Mouse (Mus musculus): ENCODE results near the gene Slc9a2.
"Not testable (repeated sequence)": the region's sequence is repeated elsewhere in the genome, so short reads cannot be mapped to it uniquely, and the experiment has no call there.

The Slc9a2 gene

DNA sequence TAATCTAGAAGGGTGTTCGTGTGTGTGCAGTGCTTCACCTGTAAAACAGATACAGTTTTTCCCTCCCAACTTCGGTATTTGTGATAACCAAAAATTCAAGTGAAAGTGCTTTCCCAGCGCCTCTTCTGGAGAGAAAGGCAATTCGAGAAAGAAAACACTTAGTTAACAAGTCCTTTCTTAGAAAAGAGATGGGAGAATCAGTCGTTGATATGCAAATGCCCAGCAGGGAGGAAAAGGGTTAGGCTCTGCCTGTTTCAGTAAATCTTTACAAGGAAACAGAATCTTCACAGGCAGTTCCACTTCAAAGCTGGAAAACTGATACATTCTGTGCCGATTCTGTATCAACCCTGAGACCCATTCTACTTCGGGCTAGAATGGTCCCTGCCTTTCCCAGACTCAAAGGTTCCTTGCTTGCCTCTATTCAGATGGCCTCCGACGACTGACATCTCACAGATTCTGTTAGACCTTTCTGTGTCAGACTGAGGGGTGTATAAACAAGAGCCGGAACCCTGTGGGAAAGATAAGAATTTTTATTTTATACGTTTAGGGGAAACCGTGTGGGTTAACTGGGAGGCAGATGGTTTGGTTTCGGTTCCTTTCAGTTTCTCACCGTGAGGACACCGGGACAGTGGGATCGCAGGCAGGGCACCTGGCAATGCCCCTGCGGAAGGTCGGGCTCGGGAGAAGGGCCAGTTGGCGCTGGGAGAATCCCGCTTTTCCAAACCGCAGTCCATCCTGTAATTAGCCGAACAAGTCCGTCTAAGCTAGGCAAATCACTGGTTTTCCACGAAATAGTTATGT, at the start of gene Slc9a2:
Gene Slc9a2, plus strand, starts transcription at position 508 of the 801 bp plus-strand sequence.
- no peak for DNase-seq (ENCODE audit: low spot score in 2 of 2)

DNA sequence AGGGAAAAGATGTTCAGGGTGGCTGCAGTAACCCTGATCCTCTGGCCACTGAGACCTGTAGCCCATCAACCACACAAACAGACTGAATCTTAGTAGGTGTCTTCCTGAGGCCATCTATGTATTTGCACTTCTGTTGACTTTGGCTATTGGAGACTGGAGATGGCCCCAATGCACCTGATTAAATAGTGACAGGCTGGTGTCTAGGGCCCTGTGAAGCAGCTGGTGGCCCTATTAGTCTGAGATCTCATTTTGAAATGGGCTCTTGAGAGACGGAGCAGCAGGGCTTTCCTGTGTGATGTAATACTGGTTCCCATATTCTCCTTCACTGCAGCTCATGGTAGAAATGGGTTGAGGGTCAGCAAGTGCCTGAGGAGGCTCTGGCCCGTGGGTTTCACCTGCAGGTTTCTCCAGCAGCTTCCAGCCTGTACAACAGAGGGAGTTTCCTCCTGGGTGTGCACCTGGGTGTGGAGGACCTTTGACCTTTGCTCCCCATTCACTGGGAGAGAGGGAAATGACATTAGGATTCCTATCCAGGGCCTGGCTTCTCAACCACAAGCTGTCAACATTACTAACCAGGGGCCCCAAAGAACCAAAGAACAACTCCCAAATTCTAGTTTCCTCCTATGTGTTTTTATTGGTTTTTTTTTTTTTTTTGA, 47.8 kb upstream of the Slc9a2 start:
- DNase-seq (ENCODE audit: low spot score in 2 of 2): no peak

DNA sequence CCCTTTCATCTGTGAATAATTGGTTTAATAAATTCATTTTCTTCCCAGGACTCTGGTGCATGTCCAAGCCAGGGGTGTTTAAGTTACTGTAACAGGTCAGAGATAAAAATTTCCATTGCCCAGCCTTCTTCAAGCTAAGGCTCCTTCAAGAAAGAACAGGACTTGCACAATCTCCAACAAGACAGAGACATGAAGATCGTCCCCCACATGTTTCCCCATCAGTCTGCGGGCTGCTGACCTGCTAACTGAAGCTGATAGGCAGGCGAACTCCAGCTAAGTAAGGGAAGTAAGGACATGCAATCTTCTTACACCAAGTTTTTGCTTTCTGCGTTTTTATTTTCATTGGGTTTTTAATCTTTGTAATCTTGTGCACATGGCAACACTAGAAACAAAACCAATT, 45.8 kb upstream of the Slc9a2 start:
- DNase-seq (ENCODE audit: low spot score in 2 of 2): no peak

DNA sequence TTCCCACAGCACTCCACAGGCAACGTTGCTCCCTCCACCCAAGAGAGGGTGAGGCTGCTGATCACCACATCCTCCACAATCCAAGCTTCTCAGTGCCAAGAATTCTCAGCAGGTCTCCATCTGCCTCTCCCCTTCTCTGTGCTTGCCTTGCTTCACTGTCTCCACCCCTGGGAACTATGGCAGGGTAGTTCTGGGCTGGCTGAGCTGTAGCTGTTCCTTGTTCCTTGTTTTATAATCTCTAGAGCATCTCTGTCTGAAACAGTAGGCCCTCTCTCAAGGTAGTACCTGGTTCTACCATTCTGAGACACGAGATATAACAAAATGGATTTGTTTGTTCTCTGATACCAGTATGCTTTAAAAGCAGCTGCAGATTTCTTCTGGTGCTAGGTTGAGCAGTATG, 32.1 kb upstream of the Slc9a2 start:
- no peak for DNase-seq (ENCODE audit: low spot score in 2 of 2)

DNA sequence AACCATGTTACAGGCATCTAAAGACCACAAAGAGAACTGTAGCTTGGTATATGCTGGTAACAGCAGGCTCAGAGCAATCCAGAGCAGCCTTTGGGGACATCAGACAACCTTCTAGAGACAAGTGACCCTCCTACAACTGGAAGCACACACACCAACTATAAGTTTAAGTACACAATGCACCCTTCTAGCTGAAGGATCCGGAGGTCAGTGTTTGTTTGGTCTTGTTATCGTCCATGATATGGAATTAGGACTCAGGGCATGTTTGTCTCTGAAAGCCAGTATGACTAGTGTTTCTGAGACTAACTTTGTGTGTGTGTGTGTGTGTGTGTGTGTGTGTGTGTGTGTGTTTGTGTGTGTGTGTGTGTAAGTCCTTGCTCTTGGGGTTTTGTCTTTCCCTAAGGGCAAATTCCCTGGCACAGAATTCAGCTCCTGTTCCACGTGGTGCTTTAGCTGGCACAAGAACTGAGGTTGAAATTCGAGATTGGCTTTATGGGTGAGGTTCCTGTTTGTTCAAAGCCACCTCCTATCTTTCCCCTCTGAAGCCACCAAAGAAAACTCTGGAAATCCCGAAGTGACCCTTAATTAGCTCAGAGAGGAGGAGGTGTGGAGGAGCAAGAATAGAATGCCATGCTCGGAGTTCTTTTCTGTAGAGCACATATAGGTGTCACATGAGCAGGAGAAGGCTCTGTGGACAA, 29.4 kb upstream of the Slc9a2 start:
- no peak for DNase-seq (ENCODE audit: low spot score in 2 of 2)

DNA sequence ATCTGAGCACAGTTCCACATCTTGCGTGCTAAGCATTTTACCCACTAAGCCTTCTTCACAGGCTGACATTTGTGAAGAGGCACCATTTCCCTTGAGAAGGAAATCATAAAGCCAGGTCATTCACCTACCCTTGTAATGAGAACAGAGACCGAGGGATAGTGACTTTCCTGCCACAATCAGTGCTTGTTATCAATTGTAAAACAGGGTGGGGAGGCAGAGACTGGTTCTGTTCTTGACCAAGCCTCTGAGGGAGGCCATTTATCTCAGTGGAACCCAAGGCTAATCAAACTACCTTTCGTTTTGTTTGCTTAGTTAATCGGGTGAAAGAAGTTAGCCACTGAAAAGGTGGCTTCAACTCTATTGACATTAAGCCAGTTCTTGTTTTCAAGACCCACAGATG, 23.3 kb upstream of the Slc9a2 start:
- no peak for DNase-seq (ENCODE audit: low spot score in 2 of 2)

DNA sequence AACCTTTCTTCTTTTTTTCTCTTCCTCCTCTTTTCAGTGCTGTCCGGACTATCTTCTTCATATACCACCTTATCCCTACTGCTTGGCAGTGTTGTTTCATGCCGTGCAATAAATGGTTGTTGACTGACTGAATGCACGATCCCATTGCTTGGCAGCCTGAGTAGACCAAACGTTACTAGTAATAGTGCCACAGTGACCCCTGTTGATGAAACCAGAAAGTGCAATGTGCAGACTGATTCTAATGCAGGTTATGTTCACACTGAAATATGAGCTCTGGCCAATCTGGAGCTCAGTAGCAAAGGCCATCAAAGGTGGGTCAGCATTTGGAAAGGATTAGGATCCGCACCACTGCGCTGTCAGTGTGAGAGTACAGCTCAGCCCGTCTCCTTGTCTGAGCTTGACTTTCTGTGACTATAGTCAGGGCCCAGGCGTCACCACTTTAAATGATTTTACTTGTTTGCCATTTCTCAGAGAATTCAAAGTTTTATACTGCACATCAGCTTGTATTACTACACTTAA, 22.3 kb upstream of the Slc9a2 start:
- DNase-seq (ENCODE audit: low spot score in 2 of 2): peak; percentile 22 to 52

DNA sequence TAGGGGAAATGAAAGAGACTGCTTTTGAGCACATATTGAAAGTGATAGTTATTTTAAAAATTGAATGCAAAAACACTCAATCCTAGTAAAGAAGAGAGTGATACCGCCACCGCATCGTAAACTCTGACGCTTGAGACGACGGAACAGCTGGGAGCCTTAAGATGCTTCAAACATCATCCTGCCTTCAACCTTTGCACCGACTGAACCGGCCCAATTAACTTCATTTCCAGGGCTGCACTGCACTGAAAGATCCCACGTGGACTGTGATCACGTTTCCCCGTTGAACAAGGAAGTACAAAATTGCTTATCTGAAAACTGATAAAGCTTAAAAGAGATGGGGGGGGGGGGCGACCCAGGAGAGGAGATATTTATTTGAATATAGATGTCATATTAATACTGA, 21.4 kb upstream of the Slc9a2 start:
- no peak for DNase-seq (ENCODE audit: low spot score in 2 of 2)

DNA sequence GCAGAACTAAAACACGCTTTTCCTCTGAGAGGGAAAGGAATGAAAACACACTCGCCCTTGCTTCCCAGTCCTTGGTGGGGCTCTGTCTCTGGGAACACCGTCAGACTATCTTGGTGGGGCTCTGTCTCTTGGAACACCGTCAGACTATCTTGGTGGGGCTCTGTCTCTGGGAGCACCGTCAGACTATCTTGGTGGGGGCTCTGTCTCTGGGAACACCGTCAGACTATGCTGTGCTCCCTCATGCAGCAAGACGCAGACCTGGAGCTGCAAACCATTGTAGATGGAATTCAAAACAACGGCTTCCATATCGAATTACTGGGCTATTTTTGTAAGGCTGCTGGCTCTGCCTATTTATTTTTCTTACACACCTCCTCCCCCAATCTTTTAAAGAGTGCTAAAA, 20.9 kb upstream of the Slc9a2 start:
- no peak for DNase-seq (ENCODE audit: low spot score in 2 of 2)

DNA sequence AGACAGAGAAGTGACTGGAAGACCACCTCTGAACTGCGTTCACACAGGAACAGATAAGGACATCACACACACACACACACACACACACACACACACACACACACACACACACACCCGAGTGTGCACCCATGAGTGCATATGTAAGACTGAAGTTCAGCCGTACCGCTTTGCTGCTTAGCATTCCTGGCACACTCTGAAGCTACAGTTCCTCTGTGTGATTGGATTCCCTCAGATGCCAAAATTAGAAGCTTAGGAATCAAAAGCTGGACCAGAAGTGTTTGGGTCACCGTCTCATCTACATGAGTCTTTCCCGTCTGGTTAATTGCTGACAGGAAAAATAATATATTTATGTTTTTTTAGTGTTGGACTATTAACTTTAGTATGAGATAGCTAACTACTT, 19.5 kb upstream of the Slc9a2 start:
- DNase-seq (ENCODE audit: low spot score in 2 of 2): no peak

DNA sequence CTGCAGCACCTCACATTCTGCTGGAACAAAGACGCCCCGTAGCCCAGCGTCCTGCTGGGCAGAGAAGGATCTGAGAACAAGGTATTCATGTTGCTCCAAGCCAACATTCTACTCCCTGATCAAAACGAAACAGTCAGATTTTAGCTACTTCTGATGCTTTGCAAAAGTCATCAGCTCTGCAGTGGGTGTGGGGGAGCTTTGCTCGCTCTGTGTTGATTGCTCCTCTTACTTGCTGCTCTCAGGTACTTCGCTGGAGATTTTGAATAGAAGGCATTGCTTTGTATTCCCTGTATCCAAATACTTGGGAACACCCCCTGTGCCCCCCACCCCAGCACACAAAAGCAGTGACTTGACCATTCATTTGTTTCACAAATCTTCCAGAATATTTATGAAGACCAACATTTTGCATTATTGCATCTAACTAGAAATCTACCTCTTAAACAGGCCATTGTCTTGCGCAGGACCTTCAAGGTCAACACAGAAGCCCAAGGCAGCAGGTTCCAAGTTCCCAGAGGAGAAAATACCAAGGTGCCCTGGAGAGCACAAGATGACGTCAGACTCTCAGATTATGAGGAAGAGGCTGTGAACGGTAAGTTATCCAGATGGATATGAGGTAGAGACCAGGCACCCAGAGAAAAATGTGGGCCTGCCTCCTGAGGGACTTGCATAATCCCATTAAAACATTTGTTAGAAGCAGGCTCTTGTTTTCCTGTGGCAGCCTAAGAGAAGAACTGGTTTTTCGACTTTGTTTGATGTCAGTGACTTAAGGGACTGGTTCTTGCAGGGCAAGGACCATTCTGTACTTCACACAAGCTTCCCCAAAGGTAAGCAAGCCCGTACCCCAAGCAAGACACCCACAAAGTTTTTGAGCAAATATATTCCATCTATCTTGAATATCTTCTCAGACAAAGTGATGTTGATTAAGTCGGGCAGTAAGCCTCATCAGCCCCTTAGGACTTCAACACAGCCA, 14.7 kb upstream of the Slc9a2 start:
- DNase-seq (ENCODE audit: low spot score in 2 of 2): no peak

DNA sequence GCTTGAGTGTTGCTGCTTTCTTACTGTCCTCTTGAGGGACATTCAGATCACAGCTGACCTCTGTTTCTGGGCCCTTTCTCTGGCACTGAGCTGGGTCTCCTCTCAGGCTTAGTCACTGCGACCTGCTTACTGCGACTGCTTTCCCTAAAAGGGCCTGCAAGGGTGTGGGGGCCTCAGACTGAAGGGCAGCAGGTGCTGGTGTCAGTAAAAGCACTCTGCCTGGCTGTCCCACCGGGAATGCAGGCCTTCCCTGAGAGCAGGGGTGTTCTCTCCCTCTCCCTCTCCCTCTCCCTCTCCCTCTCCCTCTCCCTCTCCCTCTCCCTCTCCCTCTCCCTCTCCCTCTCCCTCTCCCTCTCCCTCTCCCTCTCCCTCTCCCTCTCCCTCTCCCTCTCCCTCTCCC, 12.9 kb upstream of the Slc9a2 start:
- DNase-seq (ENCODE audit: low spot score in 2 of 2): not testable (repeated sequence)

DNA sequence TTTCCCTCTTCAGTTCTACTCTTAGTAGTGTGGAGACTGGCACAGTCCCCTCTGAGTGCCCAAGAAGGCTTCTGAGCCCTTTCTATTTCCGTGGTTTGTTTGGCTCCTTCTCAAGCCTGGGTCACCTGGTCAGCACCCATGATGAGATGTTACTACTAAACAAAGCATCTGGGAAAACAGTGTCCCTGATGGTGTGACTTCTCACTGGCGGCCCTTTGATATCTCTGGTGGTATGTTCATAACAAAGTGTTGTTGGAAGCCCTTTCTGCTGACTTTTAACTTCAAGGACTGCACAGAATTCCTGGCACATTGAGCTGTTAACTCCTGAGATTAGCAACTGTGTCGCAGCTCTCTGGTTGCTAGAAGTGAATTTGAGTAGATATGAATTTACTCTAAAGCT, 10.3 kb upstream of the Slc9a2 start:
- no peak for DNase-seq (ENCODE audit: low spot score in 2 of 2)

DNA sequence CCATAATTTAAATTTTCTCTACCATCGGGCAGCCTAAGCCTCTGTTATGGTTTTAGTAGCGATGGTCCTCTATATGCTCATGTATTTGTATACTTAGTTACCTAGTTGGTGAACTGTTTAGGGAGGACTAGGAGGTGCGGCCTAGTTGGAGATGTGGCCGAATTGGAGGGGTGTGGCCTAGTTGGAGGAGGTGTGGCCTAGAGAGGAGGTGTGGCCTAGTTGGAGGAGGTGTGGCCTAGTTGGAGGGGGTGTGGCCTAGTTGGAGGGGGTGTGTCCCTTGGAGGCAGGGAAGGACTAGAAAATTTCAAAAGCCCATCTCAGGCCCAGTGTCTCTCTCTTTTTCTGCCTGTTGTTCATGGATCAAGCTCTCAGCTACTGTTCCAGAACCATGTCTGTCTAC, 8.9 kb upstream of the Slc9a2 start:
- no peak for DNase-seq (ENCODE audit: low spot score in 2 of 2)

DNA sequence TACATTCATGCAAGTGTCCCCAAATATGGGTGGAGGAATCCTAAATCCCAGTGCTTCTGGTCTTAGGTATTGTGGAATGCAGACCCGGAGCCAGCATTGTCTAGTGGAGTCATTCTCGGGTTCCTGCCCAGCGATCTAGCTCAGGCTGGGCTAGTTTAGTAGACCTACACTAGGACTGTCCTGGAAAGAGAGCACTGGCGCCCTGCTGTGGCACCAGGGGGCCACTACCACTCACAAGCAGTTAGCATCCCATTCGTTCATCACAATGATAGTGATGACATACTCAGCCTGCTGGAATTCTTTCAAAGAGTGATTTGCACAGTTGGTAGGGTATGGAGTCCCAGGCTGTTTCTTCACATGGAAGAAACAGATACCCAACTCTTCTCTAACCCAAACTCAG, 3.1 kb upstream of the Slc9a2 start:
- DNase-seq (ENCODE audit: low spot score in 2 of 2): no peak

DNA sequence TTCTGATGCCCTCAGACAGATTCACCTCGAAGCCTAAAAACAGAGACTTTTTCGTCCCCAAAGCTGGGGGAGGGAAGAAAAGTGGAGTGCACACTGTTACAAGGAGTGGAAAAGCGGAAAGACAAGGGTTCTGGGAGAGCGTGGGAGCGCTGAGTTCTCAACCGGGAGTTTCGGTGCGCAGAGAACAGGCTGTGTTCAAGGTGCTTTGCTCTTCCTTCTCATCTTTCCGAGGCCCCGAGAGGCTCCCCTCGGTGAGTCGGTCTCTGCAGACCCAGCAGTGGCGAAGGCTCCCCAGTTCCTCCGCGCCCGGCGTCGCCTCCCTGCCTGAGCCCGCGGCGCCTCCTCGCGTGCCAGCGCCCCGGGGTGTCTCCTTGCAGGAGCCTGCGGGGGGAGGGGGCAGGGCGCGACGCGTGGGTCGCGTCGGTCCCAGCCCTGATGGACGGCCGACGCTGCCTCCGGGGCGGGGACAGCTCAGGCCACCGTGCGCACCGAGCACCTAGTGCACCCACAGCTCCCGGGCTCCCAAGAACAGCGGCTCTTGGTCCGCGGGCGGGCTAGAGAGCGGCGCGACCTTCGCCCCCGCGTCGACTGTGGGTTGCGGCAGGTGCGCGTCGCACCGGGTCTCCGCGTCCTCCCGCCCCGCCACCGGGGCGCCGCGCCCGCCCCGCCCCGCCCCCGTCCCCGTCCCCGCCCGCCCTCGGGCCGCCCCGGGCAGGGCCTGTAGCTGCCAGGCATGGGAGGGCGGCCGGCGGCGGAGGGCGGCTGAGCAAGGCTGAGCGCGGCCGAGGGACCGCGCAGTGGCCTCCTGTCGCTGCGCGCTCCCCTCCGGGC, 709 bp downstream of the Slc9a2 start:
- peak; percentile 8 to 33 for DNase-seq (ENCODE audit: low spot score in 2 of 2)

DNA sequence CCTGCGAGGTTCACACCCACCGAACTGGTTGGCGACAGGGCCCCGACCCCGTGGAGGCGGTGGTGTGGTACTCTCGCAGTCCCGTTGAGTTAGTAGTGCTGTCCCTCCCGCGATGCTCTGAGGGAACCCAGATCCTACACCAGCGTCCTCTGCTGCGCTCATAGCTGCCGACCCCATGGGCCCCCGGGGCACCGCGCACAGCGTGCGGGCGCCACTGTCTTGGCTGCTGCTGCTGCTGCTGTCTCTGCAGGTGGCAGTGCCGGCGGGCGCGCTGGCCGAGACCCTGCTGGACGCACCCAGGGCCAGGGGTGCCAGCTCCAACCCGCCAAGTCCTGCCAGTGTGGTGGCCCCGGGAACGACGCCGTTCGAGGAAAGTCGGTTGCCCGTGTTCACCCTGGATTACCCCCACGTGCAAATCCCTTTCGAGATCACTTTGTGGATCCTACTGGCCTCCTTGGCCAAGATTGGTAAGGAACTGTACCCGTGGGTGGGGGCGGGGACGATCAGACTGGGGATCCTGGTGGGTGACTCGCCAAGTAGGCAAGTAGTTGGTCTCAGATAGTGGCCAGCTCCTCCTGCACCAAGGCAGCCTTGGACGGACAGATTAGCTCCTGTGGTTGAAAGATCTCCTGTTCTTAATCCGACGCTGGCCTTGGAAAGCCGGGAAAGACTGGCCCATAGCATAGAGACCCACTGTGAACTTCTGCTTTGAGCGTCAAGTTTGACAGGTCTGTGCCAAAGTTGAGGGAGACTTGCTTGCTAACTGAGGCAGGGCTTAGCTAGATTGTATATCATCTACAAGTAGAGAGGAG, 1.5 kb downstream of the Slc9a2 start:
- DNase-seq (ENCODE audit: low spot score in 2 of 2): no peak

DNA sequence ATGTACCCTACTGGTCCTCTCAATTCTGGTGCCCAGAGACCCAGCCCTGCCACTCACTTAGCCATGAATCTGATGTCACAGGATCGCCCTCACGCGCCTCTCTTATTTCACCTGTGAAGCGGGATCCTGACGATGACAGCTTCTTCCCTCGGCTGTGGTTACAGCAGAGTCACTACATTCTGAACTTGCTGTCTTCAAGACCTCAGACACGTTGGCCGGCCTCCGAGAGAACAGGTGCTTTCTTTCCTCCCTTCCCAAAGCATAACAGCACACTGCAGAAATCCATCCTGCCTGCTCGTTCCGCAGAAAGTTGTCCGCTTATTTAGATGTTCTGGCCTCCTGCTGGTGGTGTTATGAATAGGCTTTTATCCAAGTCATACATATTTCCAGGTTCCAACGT, 13.9 kb downstream of the Slc9a2 start:
- no peak for DNase-seq (ENCODE audit: low spot score in 2 of 2)

DNA sequence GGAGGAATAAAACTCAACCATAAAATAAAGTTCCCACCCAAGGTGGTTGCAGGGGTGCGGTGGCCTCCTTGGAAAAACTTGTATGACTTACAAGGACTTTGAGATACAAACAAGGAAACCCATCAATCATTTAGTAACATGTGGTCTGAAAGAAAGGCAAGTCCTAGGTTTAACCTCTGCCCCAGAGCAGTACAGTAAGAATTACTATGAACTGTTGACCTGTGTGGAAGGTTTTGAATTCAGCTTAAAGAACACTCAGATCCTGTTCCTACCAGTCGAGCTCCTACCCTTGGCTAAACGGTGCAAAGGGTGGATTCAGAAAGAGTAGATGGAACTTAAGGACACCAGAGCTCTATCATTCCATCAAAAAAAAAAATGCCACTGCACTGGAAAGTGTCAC, 16.1 kb downstream of the Slc9a2 start:
- no peak for DNase-seq (ENCODE audit: low spot score in 2 of 2)

DNA sequence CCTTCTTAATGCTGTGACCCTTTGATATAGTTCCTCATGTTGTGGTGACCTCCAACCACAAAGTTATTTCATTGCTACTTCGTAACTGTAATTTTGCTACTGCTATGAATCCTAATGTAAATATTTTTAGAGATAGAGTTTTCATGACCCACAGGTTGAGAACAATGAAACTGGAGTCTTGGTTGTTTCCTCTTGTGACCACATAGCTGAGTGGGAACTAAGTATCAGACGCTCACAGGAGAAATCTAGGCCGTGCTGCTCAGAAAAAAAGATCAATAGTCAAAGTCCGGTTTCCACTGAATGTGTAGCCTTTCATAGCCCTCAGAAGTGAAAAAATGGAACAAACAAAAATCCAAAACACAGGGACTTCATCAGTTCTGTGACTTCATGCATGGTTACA, 24.7 kb downstream of the Slc9a2 start:
- no peak for DNase-seq (ENCODE audit: low spot score in 2 of 2)
